Mouse (Mus musculus): ENCODE results near the gene Afg3l1. TPM values are rescaled to one million over a fixed set of nuclear protein-coding genes. Genes with fewer than 3 reads are reported as not detected.
A peak's percentile ranks its signal among the peaks of the same experiment; 100 is the strongest.
"Not testable (repeated sequence)": the region's sequence is repeated elsewhere in the genome, so short reads cannot be mapped to it uniquely, and the experiment has no call there.

Afg3l1 gene
- 59.5 and 62.4 TPM in 2 replicates for polyA plus RNA-seq (2015; fragmentation: Nextera tagmentation; extraction: Ambion mirVana)

- WGBS = under 1% methylated on average over 58 of the region's 58 CpGs
- Histone ChIP-seq H3K4me2 (replicated peaks) (peak within 1 kb of the TSS; percentile 79), H3K27me3 (no peaks in the 10 kb centered on the region), H3K9me3 (no peaks in the 10 kb centered on the region), H3K27ac (replicated peaks) (peak within 1 kb of the TSS; percentile 97), H3K4me3 (peak within 1 kb of the TSS; percentile 94), H3K36me3 (peaks cover 22% of the 10 kb centered on the region), H3K9ac (replicated peaks) (peak within 1 kb of the TSS; percentile 87), H3K4me1 (peaks cover 20% of the 10 kb centered on the region)
- ATAC-seq (replicated peaks) = peak; percentile 94
Observed at GRCm38 (mm10) chr8:123477737-123478258, at the start of gene Afg3l1. TSS of gene Afg3l1 (plus strand) at chr8:123477903.

DNA sequence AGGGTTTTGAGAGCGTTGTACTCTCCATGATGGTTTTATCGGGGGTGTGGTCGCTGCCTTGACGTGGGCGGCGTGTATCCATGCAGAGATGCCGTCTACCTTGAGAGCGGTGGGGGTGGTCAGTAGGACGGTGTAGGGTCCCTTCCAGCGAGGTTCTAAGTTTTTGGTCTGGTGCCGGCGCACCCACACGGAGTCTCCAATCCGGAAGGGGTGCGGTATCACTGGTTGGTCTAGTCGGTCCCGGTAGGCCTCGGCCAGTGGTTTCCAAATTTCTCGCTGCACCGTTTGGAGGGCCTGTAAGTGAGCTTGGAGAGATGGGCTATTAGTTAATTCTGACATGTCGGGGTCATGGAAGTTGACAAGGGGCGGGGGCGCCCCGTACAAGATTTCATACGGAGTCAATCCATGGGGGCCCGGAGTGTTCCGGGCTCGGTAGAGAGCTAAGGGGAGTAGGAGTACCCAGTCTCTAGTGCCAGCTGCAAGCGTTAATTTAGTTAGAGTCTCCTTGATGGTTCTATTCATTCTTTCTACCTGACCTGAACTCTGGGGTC lies 49.3 kb upstream of the Afg3l1 start:
- Histone ChIP-seq H3K27me3 (no peaks in the 10 kb centered on the region), H3K9ac (replicated peaks) (no peak overlapping the region), H3K4me3 (no peak overlapping the region), H3K36me3 (peaks cover 3% of the 10 kb centered on the region), H3K4me2 (replicated peaks) (no peak overlapping the region), H3K27ac (replicated peaks) (no peak overlapping the region), H3K4me1 (no peaks in the 10 kb centered on the region), H3K9me3 (peaks cover 13% of the 10 kb centered on the region)
- ATAC-seq (replicated peaks) = no peak
- WGBS = 95% methylated on average over 29 of the region's 29 CpGs

- no peak overlapping the region for H3K4me3 ChIP-seq
- peaks cover 13% of the 10 kb centered on the region for H3K9me3 ChIP-seq
- no peaks in the 10 kb centered on the region for H3K36me3 ChIP-seq
- H3K9ac ChIP-seq (replicated peaks) = no peak overlapping the region
- H3K4me2 ChIP-seq (replicated peaks) = no peak overlapping the region
- ATAC-seq (replicated peaks) = no peak
- WGBS = 95% methylated on average over 23 of the region's 23 CpGs
- H3K27ac ChIP-seq (replicated peaks) = no peak overlapping the region
- no peaks in the 10 kb centered on the region for H3K27me3 ChIP-seq
- H3K4me1 ChIP-seq = no peaks in the 10 kb centered on the region
Observed at GRCm38 (mm10) chr8:123428939-123429721, 48.6 kb upstream of the Afg3l1 start.

- not testable (repeated sequence) for H3K27ac ChIP-seq (replicated peaks); H3K4me2 ChIP-seq (replicated peaks); H3K36me3 ChIP-seq; H3K9ac ChIP-seq (replicated peaks); H3K27me3 ChIP-seq; ATAC-seq (replicated peaks); H3K4me3 ChIP-seq; H3K4me1 ChIP-seq
- WGBS = 96% methylated on average over 15 of the region's 15 CpGs
- H3K9me3 ChIP-seq = peaks cover 13% of the 10 kb centered on the region
Observed at GRCm38 (mm10) chr8:123429722-123430013, 48.0 kb upstream of the Afg3l1 start.

DNA sequence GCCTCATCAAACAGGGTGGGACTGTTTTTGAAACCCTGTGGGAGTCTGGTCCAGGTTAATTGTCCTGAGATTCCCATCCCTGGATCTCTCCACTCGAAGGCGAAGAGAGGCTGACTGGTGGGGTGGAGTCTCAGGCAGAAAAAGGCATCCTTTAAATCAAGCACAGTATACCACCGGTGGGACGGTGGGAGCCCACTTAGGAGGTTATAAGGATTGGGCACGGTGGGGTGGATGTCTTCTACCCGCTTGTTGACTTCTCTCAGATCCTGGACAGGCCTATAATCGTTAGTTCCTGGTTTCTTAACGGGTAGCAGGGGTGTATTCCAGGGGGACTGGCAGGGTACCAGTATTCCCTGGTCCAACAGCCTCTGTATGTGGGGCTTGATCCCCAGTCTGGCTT lies 46.8 kb upstream of the Afg3l1 start:
- ATAC-seq (replicated peaks); H3K4me1 ChIP-seq; H3K4me2 ChIP-seq (replicated peaks); H3K27me3 ChIP-seq; H3K27ac ChIP-seq (replicated peaks); H3K9ac ChIP-seq (replicated peaks); H3K4me3 ChIP-seq; H3K36me3 ChIP-seq: not testable (repeated sequence)
- 88% methylated on average over 8 of the region's 8 CpGs for WGBS
- peaks cover 13% of the 10 kb centered on the region for H3K9me3 ChIP-seq

GRCm38 (mm10) chr8:123431616-123432365 lies 45.9 kb upstream of the Afg3l1 start:
- 97% methylated on average over 25 of the region's 25 CpGs for WGBS
- no peaks in the 10 kb centered on the region for H3K27me3 ChIP-seq
- H3K36me3 ChIP-seq = no peaks in the 10 kb centered on the region
- ATAC-seq (replicated peaks) = no peak
- H3K4me1 ChIP-seq = no peaks in the 10 kb centered on the region
- H3K9ac ChIP-seq (replicated peaks) = no peak overlapping the region
- no peak overlapping the region for H3K27ac ChIP-seq (replicated peaks)
- peaks cover 13% of the 10 kb centered on the region for H3K9me3 ChIP-seq
- H3K4me3 ChIP-seq = no peak overlapping the region
- H3K4me2 ChIP-seq (replicated peaks) = no peak overlapping the region

- WGBS = 96% methylated on average over 16 of the region's 16 CpGs
- H3K4me2 ChIP-seq (replicated peaks) = no peak overlapping the region
- no peak for ATAC-seq (replicated peaks)
- no peak overlapping the region for H3K27ac ChIP-seq (replicated peaks)
- no peaks in the 10 kb centered on the region for H3K27me3 ChIP-seq
- H3K9ac ChIP-seq (replicated peaks) = no peak overlapping the region
- no peaks in the 10 kb centered on the region for H3K4me1 ChIP-seq
- peaks cover 10% of the 10 kb centered on the region for H3K9me3 ChIP-seq
- H3K36me3 ChIP-seq = no peaks in the 10 kb centered on the region
- no peak overlapping the region for H3K4me3 ChIP-seq
Observed at GRCm38 (mm10) chr8:123432381-123432780, 45.3 kb upstream of the Afg3l1 start.

- not testable (repeated sequence) for ATAC-seq (replicated peaks); H3K27me3 ChIP-seq
- 96% methylated on average over 47 of the region's 47 CpGs for WGBS
Observed at GRCm38 (mm10) chr8:123433241-123433974, 44.3 kb upstream of the Afg3l1 start.

DNA sequence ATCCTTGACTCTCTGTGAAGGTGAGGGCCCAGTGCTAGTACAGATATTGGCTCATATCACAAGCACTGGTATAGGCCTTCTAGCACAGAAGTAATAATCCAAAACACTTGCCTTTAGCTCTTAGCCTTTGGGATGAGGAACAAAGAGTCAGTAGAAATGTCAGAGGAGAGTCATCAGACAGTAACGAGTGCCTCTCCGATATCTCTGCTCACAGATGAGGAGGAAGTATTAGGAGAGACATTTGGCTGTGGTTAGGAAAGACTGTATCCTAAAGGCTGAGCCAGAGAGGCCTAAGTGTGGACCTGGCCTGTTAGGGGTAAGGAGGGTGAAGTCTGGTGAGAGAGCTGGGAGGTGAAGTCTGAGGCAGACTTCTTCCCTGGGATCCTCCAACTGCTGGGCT lies 35.9 kb upstream of the Afg3l1 start:
- Histone ChIP-seq H3K4me1 (peaks cover 12% of the 10 kb centered on the region), H3K4me3 (no peak overlapping the region), H3K4me2 (replicated peaks) (no peak overlapping the region), H3K9me3 (no peaks in the 10 kb centered on the region), H3K27ac (replicated peaks) (no peak overlapping the region), H3K36me3 (no peaks in the 10 kb centered on the region), H3K27me3 (no peaks in the 10 kb centered on the region), H3K9ac (replicated peaks) (no peak overlapping the region)
- 97% methylated on average over 2 of the region's 2 CpGs for WGBS
- ATAC-seq (replicated peaks) = no peak

More at GRCm38 (mm10) chr8:123433241-123433974, 44.3 kb upstream of the Afg3l1 start:
- not testable (repeated sequence) for H3K9ac ChIP-seq (replicated peaks); H3K36me3 ChIP-seq; H3K9me3 ChIP-seq; H3K4me1 ChIP-seq; H3K4me2 ChIP-seq (replicated peaks); H3K4me3 ChIP-seq; H3K27ac ChIP-seq (replicated peaks)

DNA sequence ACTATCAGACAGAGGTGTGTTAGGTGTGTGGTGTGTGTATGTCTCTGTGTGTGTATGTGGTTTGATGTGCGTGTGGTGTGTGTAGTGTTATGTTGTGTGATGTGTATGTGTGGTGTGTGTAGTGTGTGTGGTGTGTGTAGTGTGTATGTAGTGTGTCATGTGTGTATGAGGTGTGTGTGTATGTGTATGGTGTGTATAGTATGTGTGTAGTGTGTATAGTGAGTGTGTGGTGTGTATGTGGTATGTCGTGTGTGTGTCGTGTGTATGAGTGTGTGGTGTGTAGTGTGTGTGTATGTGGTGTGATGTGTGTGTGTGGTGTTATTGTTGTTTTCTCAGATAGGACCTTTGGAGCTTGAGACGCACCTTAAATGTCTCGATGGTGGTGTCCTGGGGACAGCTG lies 35.4 kb upstream of the Afg3l1 start:
- H3K27ac ChIP-seq (replicated peaks) = no peak overlapping the region
- no peaks in the 10 kb centered on the region for H3K9me3 ChIP-seq
- no peak for ATAC-seq (replicated peaks)
- H3K4me3 ChIP-seq = peak overlapping the region; percentile 71
- peaks cover 12% of the 10 kb centered on the region for H3K4me1 ChIP-seq
- H3K27me3 ChIP-seq = no peaks in the 10 kb centered on the region
- H3K9ac ChIP-seq (replicated peaks) = 0 out of 2 replicates have a peak overlapping the region, but pooled peaks have one; percentile 85
- H3K36me3 ChIP-seq = no peaks in the 10 kb centered on the region
- H3K4me2 ChIP-seq (replicated peaks) = peak overlapping the region; percentile 63
- WGBS = 79% methylated on average over 5 of the region's 5 CpGs

DNA sequence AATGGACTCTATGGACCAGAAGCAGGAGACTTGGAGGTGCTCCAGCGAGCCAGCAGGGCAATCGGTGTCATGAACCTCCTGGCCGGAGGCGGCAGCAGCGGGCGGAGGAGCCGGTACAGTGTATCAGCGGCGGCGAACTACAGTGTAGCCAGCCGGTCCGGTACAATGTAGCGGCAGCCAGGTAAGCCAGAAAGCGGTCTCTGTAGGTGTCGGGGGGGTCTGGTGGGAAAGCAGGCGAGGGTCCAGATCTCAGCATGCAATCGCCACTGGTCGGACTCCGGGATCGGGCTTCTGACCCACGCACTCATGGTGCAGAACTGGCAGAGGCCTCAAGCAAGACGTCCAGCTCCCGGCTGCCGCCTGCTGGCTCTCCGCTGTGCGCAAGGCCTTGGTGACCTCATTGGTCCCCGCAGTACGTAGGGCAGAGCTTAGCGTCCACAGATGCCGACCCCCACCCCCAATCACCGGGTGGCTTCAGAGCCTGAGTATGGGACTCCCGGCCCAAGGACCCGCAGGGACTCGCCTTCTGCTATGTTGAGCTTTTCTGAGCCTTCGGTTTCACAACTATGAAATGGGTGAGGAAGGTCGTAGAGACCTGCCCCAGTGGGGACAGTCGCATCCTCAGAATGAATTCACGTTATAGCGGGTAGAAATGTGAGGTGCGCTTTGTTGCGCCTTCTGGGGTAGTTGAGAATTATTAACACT lies 34.7 kb upstream of the Afg3l1 start:
- peak; percentile 94 for ATAC-seq (replicated peaks)
- WGBS = under 1% methylated on average over 41 of the region's 41 CpGs
- H3K4me3 ChIP-seq = peak overlapping the region; percentile 71
- no peaks in the 10 kb centered on the region for H3K36me3 ChIP-seq
- H3K9ac ChIP-seq (replicated peaks) = peak overlapping the region; percentile 85
- H3K4me2 ChIP-seq (replicated peaks) = peak overlapping the region; percentile 63
- no peaks in the 10 kb centered on the region for H3K27me3 ChIP-seq
- no peaks in the 10 kb centered on the region for H3K9me3 ChIP-seq
- H3K4me1 ChIP-seq = peaks cover 12% of the 10 kb centered on the region
- peak overlapping the region; percentile 77 for H3K27ac ChIP-seq (replicated peaks)

All from forebrain, embryonic 15.5 days (tissue).